Mouse (Mus musculus) testis, adult 2 months (tissue): ENCODE data around the gene Tmbim1.
"Not testable (repeated sequence)": the region's sequence is repeated elsewhere in the genome, so short reads cannot be mapped to it uniquely, and the experiment has no call there.

Experiments used
- CTCF ChIP-seq: fragments of 200-500 bp; IDR thresholded peaks from 2 replicates; pipeline ENCODE4 v1.5.1; 2012; ENCODE audit warnings: low read depth, mild to moderate bottlenecking, inconsistent platforms, low read length, moderate library complexity; ENCODE audit not compliant: control insufficient read depth, insufficient read depth, insufficient replicate concordance
- POLR2A ChIP-seq: fragments of 200-500 bp; IDR thresholded peaks from 2 replicates; pipeline ENCODE4 v1.6.1; 2012; ENCODE audit warnings: low read depth, mild to moderate bottlenecking, inconsistent platforms, low read length, moderate library complexity; ENCODE audit not compliant: control insufficient read depth

- TF ChIP-seq CTCF, POLR2A: not testable (repeated sequence)
Measured at GRCm38 (mm10) chr1:74326916-74327315, 21.5 kb upstream of the Tmbim1 start.
